Mouse (Mus musculus): ENCODE results near the gene Zc3h12a. TPM values are rescaled to one million over a fixed set of nuclear protein-coding genes. Genes with fewer than 3 reads are reported as not detected.

The Zc3h12a gene
- polyA plus RNA-seq (2014; fragmentation: Nextera tagmentation; extraction: Ambion mirVana) = 1.1 and 1.2 TPM in 2 replicates

DNA sequence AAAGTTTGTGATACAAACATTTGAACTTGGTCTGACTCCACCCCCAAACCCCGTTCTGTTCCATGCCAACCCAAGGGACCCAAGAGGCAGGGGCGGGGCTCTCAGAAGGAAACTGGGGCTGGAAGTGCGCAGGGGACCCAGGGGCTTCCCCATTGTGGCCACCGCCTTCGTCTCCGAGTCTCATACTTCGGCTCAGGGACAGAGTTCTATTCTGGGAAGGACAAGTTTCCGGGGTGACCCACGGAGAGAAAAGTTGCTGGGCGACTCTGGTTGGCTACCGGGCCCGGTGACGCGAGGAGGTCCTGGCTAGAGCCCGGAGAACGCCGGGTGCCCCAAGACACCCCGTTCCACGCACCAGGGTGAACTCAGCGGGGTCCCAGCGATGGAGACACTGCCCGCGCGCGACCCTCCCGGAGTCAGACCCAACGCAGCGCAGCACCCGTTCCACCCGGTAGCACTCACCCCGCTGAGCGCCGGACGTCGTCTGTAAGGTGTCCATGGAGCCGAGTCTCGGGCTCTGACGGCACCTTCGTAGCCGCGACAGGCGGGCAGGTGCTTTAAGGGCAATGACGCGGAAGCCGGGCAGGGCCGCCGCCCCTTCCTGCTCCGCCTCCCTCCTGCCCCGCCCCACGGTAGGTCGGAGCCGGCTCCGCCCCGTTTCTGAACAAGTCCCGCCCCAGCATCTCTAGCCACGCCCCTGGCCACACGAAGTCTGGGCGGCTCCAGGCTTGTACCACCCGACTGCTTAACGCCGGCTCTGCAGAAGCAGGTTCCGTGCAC, at the start of gene Zc3h12a:
TSS of gene Zc3h12a (minus strand) at position 536 of the 780 bp plus-strand sequence.
- WGBS = 2% methylated on average over 62 of the region's 62 CpGs

GRCm38 (mm10) chr4:125176639-125177165, 49.1 kb upstream of the Zc3h12a start:
- no peak overlapping the region for H3K4me3 ChIP-seq (ENCODE audit: low read depth, low read length)
- ATAC-seq (ENCODE audit: insufficient number of reproducible peaks, insufficient read depth, low FRiP score, low read depth) = no peak
- no peaks in the 10 kb centered on the region for H3K9me3 ChIP-seq (ENCODE audit: control insufficient read depth, low read depth, low read length)
- WGBS = 34% methylated on average over 13 of the region's 13 CpGs
- H3K4me2 ChIP-seq (replicated peaks; ENCODE audit: low read depth, low read length) = no peak overlapping the region
- H3K4me1 ChIP-seq (ENCODE audit: control insufficient read depth, insufficient read depth, low read length) = no peaks in the 10 kb centered on the region
- no peak overlapping the region for H3K27ac ChIP-seq (ENCODE audit: low read length)
- no peak overlapping the region for H3K9ac ChIP-seq (replicated peaks; ENCODE audit: low read depth, low read length)
- no peaks in the 10 kb centered on the region for H3K36me3 ChIP-seq (ENCODE audit: control insufficient read depth, insufficient read depth, low read length)
- H3K27me3 ChIP-seq (ENCODE audit: control insufficient read depth, insufficient read depth, low read length) = no peaks in the 10 kb centered on the region

More for the DNA sequence above, at the start of gene Zc3h12a:
- H3K27me3 ChIP-seq (ENCODE audit: control insufficient read depth, insufficient read depth, low read length) = no peaks in the 10 kb centered on the region
- no peaks in the 10 kb centered on the region for H3K36me3 ChIP-seq (ENCODE audit: control insufficient read depth, insufficient read depth, low read length)
- no peaks in the 10 kb centered on the region for H3K9me3 ChIP-seq (ENCODE audit: control insufficient read depth, low read depth, low read length)
- peak; percentile 91 for ATAC-seq (ENCODE audit: insufficient number of reproducible peaks, insufficient read depth, low FRiP score, low read depth)
- peak within 1 kb of the TSS; percentile 65 for H3K4me3 ChIP-seq (ENCODE audit: low read depth, low read length)
- peak within 1 kb of the TSS; percentile 88 for H3K4me2 ChIP-seq (replicated peaks; ENCODE audit: low read depth, low read length)
- no peak within 1 kb of the TSS for H3K27ac ChIP-seq (ENCODE audit: low read length)
- peak within 1 kb of the TSS; percentile 12; the same call in 1 of the 2 replicates for H3K9ac ChIP-seq (replicated peaks; ENCODE audit: low read depth, low read length)
- H3K4me1 ChIP-seq (ENCODE audit: control insufficient read depth, insufficient read depth, low read length) = peaks cover 22% of the 10 kb centered on the region

GRCm38 (mm10) chr4:125176190-125176589, 48.5 kb upstream of the Zc3h12a start:
- no peak overlapping the region for H3K27ac ChIP-seq (ENCODE audit: low read length)
- no peak overlapping the region for H3K4me2 ChIP-seq (replicated peaks; ENCODE audit: low read depth, low read length)
- no peaks in the 10 kb centered on the region for H3K9me3 ChIP-seq (ENCODE audit: control insufficient read depth, low read depth, low read length)
- H3K9ac ChIP-seq (replicated peaks; ENCODE audit: low read depth, low read length) = no peak overlapping the region
- no peaks in the 10 kb centered on the region for H3K4me1 ChIP-seq (ENCODE audit: control insufficient read depth, insufficient read depth, low read length)
- 83% methylated on average over 5 of the region's 5 CpGs for WGBS
- no peak for ATAC-seq (ENCODE audit: insufficient number of reproducible peaks, insufficient read depth, low FRiP score, low read depth)
- no peak overlapping the region for H3K4me3 ChIP-seq (ENCODE audit: low read depth, low read length)
- no peaks in the 10 kb centered on the region for H3K36me3 ChIP-seq (ENCODE audit: control insufficient read depth, insufficient read depth, low read length)
- no peaks in the 10 kb centered on the region for H3K27me3 ChIP-seq (ENCODE audit: control insufficient read depth, insufficient read depth, low read length)

GRCm38 (mm10) chr4:125175591-125175990, 48.0 kb upstream of the Zc3h12a start:
- Histone ChIP-seq H3K27me3 (ENCODE audit: control insufficient read depth, insufficient read depth, low read length) (no peaks in the 10 kb centered on the region), H3K4me2 (replicated peaks; ENCODE audit: low read depth, low read length) (no peak overlapping the region), H3K9ac (replicated peaks; ENCODE audit: low read depth, low read length) (no peak overlapping the region), H3K9me3 (ENCODE audit: control insufficient read depth, low read depth, low read length) (no peaks in the 10 kb centered on the region), H3K36me3 (ENCODE audit: control insufficient read depth, insufficient read depth, low read length) (no peaks in the 10 kb centered on the region), H3K4me1 (ENCODE audit: control insufficient read depth, insufficient read depth, low read length) (no peaks in the 10 kb centered on the region), H3K4me3 (ENCODE audit: low read depth, low read length) (no peak overlapping the region), H3K27ac (ENCODE audit: low read length) (no peak overlapping the region)
- WGBS = 66% methylated on average over 2 of the region's 2 CpGs
- no peak for ATAC-seq (ENCODE audit: insufficient number of reproducible peaks, insufficient read depth, low FRiP score, low read depth)

DNA sequence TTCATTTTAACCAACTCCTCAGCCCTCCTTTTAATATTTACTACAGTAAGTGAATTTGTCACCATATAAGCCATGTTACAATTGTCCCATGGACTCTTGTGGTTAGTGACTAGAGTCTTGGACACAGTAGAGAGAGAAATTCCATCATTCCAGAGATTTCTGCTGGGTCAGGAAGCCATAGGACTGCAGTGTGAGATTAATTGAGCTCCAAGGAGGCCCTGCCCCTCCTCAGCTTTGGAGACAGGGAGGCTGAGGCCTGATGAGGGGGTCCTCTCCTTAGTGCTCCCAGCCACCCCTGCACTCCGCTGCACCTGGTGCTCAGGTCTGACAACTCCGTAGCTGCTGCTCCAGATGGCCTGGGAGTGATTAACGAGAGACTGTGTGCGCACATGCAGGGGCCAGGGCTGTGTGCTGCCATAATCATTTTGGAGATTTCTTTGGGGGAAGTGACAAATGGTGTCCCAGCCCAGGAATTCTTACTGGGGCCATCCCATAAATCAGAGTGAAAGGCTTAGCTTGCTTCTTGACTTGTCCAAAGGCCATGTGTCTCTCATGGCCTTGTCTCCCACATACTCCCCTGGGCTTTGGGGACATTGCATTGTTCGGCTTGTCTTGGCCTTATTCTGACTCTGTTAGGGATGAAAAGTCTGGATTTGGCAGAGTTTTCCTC, 47.0 kb upstream of the Zc3h12a start:
- H3K9ac ChIP-seq (replicated peaks; ENCODE audit: low read depth, low read length) = no peak overlapping the region
- H3K9me3 ChIP-seq (ENCODE audit: control insufficient read depth, low read depth, low read length) = no peaks in the 10 kb centered on the region
- H3K4me1 ChIP-seq (ENCODE audit: control insufficient read depth, insufficient read depth, low read length) = no peaks in the 10 kb centered on the region
- H3K27me3 ChIP-seq (ENCODE audit: control insufficient read depth, insufficient read depth, low read length) = no peaks in the 10 kb centered on the region
- H3K27ac ChIP-seq (ENCODE audit: low read length) = no peak overlapping the region
- no peak overlapping the region for H3K4me2 ChIP-seq (replicated peaks; ENCODE audit: low read depth, low read length)
- ATAC-seq (ENCODE audit: insufficient number of reproducible peaks, insufficient read depth, low FRiP score, low read depth) = no peak
- no peaks in the 10 kb centered on the region for H3K36me3 ChIP-seq (ENCODE audit: control insufficient read depth, insufficient read depth, low read length)
- 40% methylated on average over 5 of the region's 5 CpGs for WGBS
- no peak overlapping the region for H3K4me3 ChIP-seq (ENCODE audit: low read depth, low read length)

- H3K27me3 ChIP-seq (ENCODE audit: control insufficient read depth, insufficient read depth, low read length) = no peaks in the 10 kb centered on the region
- no peak overlapping the region for H3K27ac ChIP-seq (ENCODE audit: low read length)
- no peak overlapping the region for H3K9ac ChIP-seq (replicated peaks; ENCODE audit: low read depth, low read length)
- no peak overlapping the region for H3K4me3 ChIP-seq (ENCODE audit: low read depth, low read length)
- ATAC-seq (ENCODE audit: insufficient number of reproducible peaks, insufficient read depth, low FRiP score, low read depth) = no peak
- 77% methylated on average over 5 of the region's 5 CpGs for WGBS
- H3K4me1 ChIP-seq (ENCODE audit: control insufficient read depth, insufficient read depth, low read length) = no peaks in the 10 kb centered on the region
- no peak overlapping the region for H3K4me2 ChIP-seq (replicated peaks; ENCODE audit: low read depth, low read length)
- H3K9me3 ChIP-seq (ENCODE audit: control insufficient read depth, low read depth, low read length) = no peaks in the 10 kb centered on the region
- H3K36me3 ChIP-seq (ENCODE audit: control insufficient read depth, insufficient read depth, low read length) = no peaks in the 10 kb centered on the region
Measured at GRCm38 (mm10) chr4:125173150-125173549, 45.5 kb upstream of the Zc3h12a start.

DNA sequence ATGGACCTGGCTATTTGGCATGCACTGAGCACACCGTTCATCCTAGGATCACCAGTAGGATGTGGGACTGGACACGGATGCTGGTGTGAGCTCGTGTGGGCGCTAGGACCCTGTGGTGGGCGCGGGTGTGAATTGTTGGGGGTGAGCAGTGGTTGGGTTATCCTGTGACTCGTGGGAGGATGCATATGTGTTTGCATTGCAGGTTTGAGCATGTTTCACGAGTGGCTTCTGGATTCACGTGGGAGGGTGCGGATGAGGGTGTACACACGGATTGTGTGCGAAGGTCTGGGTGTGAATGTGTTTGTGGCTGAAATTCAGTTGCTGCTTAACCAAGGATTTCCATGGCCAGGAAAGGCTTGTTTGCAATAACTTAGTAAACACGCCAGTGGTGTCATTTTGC, 45.1 kb upstream of the Zc3h12a start:
- Histone ChIP-seq H3K4me1 (ENCODE audit: control insufficient read depth, insufficient read depth, low read length) (no peaks in the 10 kb centered on the region), H3K9me3 (ENCODE audit: control insufficient read depth, low read depth, low read length) (no peaks in the 10 kb centered on the region), H3K27me3 (ENCODE audit: control insufficient read depth, insufficient read depth, low read length) (no peaks in the 10 kb centered on the region), H3K4me3 (ENCODE audit: low read depth, low read length) (no peak overlapping the region), H3K9ac (replicated peaks; ENCODE audit: low read depth, low read length) (no peak overlapping the region), H3K36me3 (ENCODE audit: control insufficient read depth, insufficient read depth, low read length) (no peaks in the 10 kb centered on the region), H3K4me2 (replicated peaks; ENCODE audit: low read depth, low read length) (no peak overlapping the region), H3K27ac (ENCODE audit: low read length) (no peak overlapping the region)
- no peak for ATAC-seq (ENCODE audit: insufficient number of reproducible peaks, insufficient read depth, low FRiP score, low read depth)
- WGBS = 84% methylated on average over 13 of the region's 13 CpGs

- H3K27me3 ChIP-seq (ENCODE audit: control insufficient read depth, insufficient read depth, low read length) = no peaks in the 10 kb centered on the region
- WGBS = 57% methylated on average over 1 of the region's 1 CpGs
- no peaks in the 10 kb centered on the region for H3K36me3 ChIP-seq (ENCODE audit: control insufficient read depth, insufficient read depth, low read length)
- H3K9ac ChIP-seq (replicated peaks; ENCODE audit: low read depth, low read length) = no peak overlapping the region
- no peak for ATAC-seq (ENCODE audit: insufficient number of reproducible peaks, insufficient read depth, low FRiP score, low read depth)
- no peak overlapping the region for H3K4me3 ChIP-seq (ENCODE audit: low read depth, low read length)
- H3K4me2 ChIP-seq (replicated peaks; ENCODE audit: low read depth, low read length) = no peak overlapping the region
- no peaks in the 10 kb centered on the region for H3K4me1 ChIP-seq (ENCODE audit: control insufficient read depth, insufficient read depth, low read length)
- H3K9me3 ChIP-seq (ENCODE audit: control insufficient read depth, low read depth, low read length) = no peaks in the 10 kb centered on the region
- H3K27ac ChIP-seq (ENCODE audit: low read length) = no peak overlapping the region
Measured at GRCm38 (mm10) chr4:125167723-125168122, 40.1 kb upstream of the Zc3h12a start.
